Mouse (Mus musculus) kidney, embryonic 14.5 days (tissue): Measurements from ENCODE around the gene Aim2. TPM values are rescaled to one million over a fixed set of nuclear protein-coding genes. Genes with fewer than 3 reads are reported as not detected.

Experiments
- ATAC-seq: fragments of 200-750 bp; cut with Nextera tagmentation; 2 replicates; pipeline ENCODE4 v1.8.0; 2017; ENCODE audit warnings: moderate number of reproducible peaks, mild to moderate bottlenecking, moderate TSS enrichment, moderate library complexity; ENCODE audit not compliant: low FRiP score, low TSS enrichment
- H3K27ac ChIP-seq: fragments of 300-500 bp; sonication (generic); 2 replicates; pipeline ENCODE4 v1.5.1; 2014; ENCODE audit warnings: low read depth, mild to moderate bottlenecking, low read length, moderate library complexity, mixed read lengths
- H3K27me3 ChIP-seq: fragments of 300-500 bp; sonication (generic); 2 replicates; pipeline ENCODE4 v1.6.1; 2014; ENCODE audit warnings: mild to moderate bottlenecking, low read length; ENCODE audit not compliant: control insufficient read depth, insufficient read depth
- H3K36me3 ChIP-seq: fragments of 300-500 bp; sonication (generic); 2 replicates; pipeline ENCODE4 v1.6.1; 2014; ENCODE audit warnings: low read length, mixed read lengths; ENCODE audit not compliant: control insufficient read depth, insufficient read depth
- H3K4me1 ChIP-seq: fragments of 300-500 bp; sonication (generic); 2 replicates; pipeline ENCODE4 v1.6.1; 2014; ENCODE audit warnings: low read length, mixed read lengths; ENCODE audit not compliant: control insufficient read depth, insufficient read depth
- H3K4me2 ChIP-seq: fragments of 300-500 bp; sonication (generic); replicated peaks from 2 replicates; pipeline ENCODE4 v1.6.1; 2014; ENCODE audit warnings: low read depth, mild to moderate bottlenecking, low read length
- H3K4me3 ChIP-seq: fragments of 300-500 bp; sonication (generic); 2 replicates; pipeline ENCODE4 v1.5.1; 2014; ENCODE audit warnings: mild to moderate bottlenecking, low read length
- H3K9ac ChIP-seq: fragments of 300-500 bp; sonication (generic); 2 replicates; pipeline ENCODE4 v1.6.1; 2014; ENCODE audit warnings: low read depth, mild to moderate bottlenecking, low read length, moderate library complexity
- H3K9me3 ChIP-seq: fragments of 300-500 bp; sonication (generic); 2 replicates; pipeline ENCODE4 v1.6.1; 2016; ENCODE audit warnings: low read length; ENCODE audit not compliant: control insufficient read depth
- WGBS: fragments of 180-500 bp; shearing (Covaris S2); extraction: QIAGEN DNeasy Blood & Tissue Kit; methylation state at CpG from one replicate; pipeline ENCODE4 v1.1.7; 2014; 5-methylcytosine and 5-hydroxymethylcytosine counted together
- polyA plus RNA-seq: library from polyadenylated mRNA; unstranded; fragments of >200 nt; fragmentation: Nextera tagmentation; extraction: Ambion mirVana; gene quantifications from 2 replicates; pipeline ENCODE4 v1.2.1, GENCODE M21; 2014

Gene Aim2
- polyA plus RNA-seq, 1 experiment from 2014 or later = 3.3 TPM

DNA sequence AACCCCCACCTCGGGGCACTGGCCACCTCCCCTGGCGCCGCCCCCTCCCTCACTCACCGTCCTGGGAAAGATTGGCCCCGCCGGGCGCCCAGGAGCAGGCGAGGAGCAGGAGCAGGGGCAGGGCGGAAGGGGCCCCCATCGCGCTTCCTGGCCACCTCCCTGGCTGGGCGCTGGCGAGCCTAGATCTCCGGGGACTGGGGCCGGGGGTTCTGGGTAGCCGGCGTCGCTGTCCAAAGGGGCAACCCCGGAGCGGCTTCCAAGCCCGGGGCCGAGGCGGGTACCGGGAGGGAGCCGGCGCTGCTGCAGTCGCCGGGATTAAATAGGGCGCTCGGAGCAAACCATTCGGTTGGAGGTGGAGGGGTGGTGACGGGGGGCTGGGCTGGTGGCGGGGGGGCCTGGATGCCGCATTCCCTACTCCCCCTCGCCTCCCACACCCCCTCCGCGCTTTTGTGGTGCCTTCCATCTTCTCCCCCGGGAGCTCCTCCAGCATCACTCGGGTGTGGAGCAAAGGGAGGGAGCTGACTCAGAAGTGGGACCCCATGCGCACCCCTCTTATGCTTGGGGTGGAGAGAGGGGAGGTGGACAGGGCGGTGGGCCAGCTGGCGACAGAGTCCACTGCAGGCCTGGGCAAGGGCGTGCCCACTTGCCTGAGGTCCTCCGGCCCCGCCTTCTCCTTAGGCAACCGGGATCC is 16.8 kb downstream of the Aim2 start, which contains the start of gene Cadm3:
Gene Cadm3, minus strand, starts transcription at position 340 of the 691 bp plus-strand sequence.
- Histone ChIP-seq H3K9me3 (no peaks in the 10 kb centered on the region), H3K4me2 (peak within 1 kb of the TSS; percentile 88), H3K9ac (peak within 1 kb of the TSS; percentile 53; the same call in 1 of the 2 replicates), H3K4me1 (peaks cover 17% of the 10 kb centered on the region; the same call in 1 of the 2 replicates), H3K36me3 (no peaks in the 10 kb centered on the region), H3K27me3 (peaks cover 38% of the 10 kb centered on the region), H3K4me3 (peak within 1 kb of the TSS; percentile 56), H3K27ac (no peak within 1 kb of the TSS)
- peak; percentile 78 for ATAC-seq
- WGBS = under 1% methylated on average over 39 of the region's 46 CpGs

DNA sequence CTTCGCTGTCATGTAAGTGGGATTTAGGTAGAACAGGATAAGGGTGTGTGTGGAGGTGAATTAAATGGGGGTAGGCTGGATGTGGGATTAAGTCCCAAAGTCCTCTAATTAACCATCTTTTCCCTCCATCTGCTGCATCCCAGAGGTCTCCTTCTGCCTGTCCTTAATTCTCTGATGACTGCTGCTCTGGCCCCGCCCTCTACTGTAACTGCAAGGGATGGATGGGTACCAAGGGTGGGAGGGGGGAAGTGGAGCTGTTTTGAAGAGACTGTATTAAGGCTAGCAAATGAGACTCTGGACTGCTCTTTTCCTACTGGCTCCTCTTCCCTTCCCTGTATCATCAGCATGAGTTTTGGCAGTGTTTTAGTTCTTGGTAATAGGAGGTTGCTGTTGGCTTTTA is 18.9 kb downstream of the Aim2 start:
- Histone ChIP-seq H3K4me1 (peaks cover 17% of the 10 kb centered on the region; the same call in 1 of the 2 replicates), H3K9ac (no peak overlapping the region), H3K27ac (no peak overlapping the region), H3K4me2 (no peak overlapping the region), H3K36me3 (no peaks in the 10 kb centered on the region), H3K4me3 (no peak overlapping the region), H3K27me3 (peaks cover 38% of the 10 kb centered on the region), H3K9me3 (no peaks in the 10 kb centered on the region)
- 81% methylated on average over 2 of the region's 2 CpGs for WGBS
- no peak for ATAC-seq

DNA sequence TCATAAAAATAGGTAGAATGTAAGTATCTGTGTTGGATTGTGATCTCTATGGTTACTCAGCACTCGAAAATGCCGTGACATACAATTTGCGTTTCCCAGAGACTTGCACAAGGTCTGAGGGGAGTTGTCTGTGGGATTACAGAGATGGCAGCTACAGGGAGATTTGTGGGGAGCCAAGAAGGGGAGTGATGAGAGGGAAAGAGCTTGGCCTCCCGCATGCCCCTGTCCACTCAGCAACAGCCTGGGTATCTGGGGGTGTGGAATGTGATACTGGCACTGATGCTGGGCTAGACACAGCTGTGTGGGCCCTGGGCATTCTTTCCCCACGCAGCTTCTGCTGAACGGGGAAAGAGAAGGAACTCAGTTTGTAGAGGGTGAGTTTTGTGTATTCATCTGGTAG is 19.8 kb downstream of the Aim2 start:
- Histone ChIP-seq H3K4me3 (no peak overlapping the region), H3K27me3 (peaks cover 37% of the 10 kb centered on the region), H3K9ac (no peak overlapping the region), H3K9me3 (no peaks in the 10 kb centered on the region), H3K27ac (no peak overlapping the region), H3K4me1 (peaks cover 17% of the 10 kb centered on the region; the same call in 1 of the 2 replicates), H3K4me2 (no peak overlapping the region), H3K36me3 (no peaks in the 10 kb centered on the region)
- 71% methylated on average over 6 of the region's 6 CpGs for WGBS
- ATAC-seq = no peak

DNA sequence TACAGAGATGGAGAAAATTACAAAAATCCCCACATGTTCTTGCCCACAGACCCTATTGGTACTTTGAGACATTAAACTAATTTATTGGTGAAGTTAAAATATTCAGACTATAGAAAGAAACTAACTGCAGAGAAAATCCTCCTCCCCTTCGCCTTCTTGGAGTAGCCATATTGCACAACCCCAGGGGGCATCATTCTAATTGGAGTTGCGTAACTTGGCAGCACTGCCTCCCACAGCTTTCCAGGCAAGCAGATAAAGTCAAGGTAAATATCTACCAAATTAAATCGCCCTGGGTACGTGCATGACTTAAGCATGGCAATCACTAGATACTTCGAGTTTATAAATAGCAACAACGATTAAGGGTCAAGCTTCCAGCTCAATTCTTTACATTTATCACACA is 20.9 kb downstream of the Aim2 start:
- ATAC-seq = no peak
- Histone ChIP-seq H3K36me3 (no peaks in the 10 kb centered on the region), H3K27ac (no peak overlapping the region), H3K9me3 (no peaks in the 10 kb centered on the region), H3K4me2 (no peak overlapping the region), H3K4me1 (peaks cover 11% of the 10 kb centered on the region; the same call in 1 of the 2 replicates), H3K4me3 (no peak overlapping the region), H3K27me3 (peaks cover 26% of the 10 kb centered on the region), H3K9ac (no peak overlapping the region)
- WGBS = 84% methylated on average over 6 of the region's 6 CpGs

DNA sequence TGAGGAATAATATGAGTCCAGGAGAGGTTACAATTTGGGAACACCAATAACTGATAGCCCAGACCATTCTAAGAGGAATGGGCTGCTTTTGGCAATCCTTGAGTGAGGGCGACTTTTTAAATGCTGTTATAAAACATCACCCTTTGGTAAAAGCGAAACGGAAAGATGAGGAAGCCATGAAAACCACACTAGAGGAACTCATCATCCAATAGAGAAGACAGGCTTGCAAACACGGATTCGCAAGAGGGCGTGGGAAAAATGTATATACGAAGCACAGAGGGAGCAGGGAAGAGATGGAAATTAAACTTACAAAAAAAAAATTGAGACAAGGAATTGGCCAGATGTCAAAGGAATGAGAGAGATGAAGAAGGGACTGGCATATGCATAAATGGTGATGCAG is 23.3 kb downstream of the Aim2 start:
- H3K27ac ChIP-seq = no peak overlapping the region
- ATAC-seq = no peak
- H3K9ac ChIP-seq = no peak overlapping the region
- WGBS = 88% methylated on average over 7 of the region's 7 CpGs
- no peaks in the 10 kb centered on the region for H3K4me1 ChIP-seq
- H3K4me3 ChIP-seq = no peak overlapping the region
- H3K27me3 ChIP-seq = peaks cover 4% of the 10 kb centered on the region; the same call in 1 of the 2 replicates
- no peaks in the 10 kb centered on the region for H3K9me3 ChIP-seq
- H3K36me3 ChIP-seq = no peaks in the 10 kb centered on the region
- H3K4me2 ChIP-seq = no peak overlapping the region

DNA sequence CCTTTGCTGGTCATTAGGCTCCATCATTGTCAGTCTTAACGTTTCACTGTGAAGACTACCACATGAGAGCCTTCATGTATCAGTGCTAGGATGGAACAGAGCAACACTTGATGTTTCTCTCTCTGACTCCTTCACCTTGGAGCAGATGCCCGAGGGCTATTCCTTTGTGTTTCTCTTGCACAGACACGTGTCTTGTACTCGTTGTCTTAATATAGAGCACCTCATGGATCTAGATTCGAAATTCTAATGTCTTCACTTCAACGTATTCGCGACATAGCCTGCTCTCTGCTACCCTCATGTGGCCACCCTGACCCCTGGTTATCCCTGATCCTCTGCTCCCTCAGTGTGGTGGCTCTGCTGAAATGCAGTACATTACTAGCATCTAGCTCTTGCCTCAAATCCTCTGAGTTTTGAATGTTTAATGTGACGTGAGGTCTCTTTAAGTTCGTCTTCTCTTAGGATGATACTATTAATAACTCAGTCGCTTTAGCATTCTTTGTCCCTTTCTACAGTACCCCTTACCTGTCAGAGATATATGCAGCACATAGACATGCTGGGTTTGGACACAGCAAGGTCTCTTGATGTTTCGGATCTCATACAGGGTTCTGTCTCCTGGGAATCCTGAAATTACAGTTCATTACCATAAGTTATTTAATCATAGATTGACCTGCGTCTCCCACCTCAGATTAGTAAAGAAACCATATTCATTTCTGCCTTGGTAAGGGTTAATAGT is 26.9 kb downstream of the Aim2 start:
- Histone ChIP-seq H3K4me3 (no peak overlapping the region), H3K9me3 (no peaks in the 10 kb centered on the region), H3K4me1 (no peaks in the 10 kb centered on the region), H3K27ac (no peak overlapping the region), H3K36me3 (no peaks in the 10 kb centered on the region), H3K4me2 (no peak overlapping the region), H3K27me3 (no peaks in the 10 kb centered on the region), H3K9ac (no peak overlapping the region)
- WGBS = 34% methylated on average over 13 of the region's 13 CpGs
- 0 out of 2 replicates have a peak, but pooled peaks have one; percentile 43 for ATAC-seq

DNA sequence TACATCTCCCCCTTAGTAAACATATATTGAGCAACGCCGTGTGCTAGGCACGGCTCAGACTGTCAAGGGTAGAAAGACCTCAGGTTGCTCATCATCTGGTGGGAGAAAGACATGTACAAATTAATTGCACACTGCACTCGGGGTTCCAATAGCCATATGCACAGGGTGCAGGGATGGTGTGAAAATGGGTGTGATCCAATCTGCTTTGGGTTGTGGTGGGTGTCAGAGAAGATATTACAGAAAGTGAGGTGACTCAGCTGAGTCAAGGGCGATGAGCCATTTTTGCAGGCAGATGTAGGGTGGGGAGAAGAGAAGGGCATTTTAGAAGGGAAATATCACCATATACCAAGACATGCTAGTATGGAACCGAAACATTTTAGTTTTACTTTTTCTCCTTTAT is 30.8 kb downstream of the Aim2 start:
- Histone ChIP-seq H3K4me2 (no peak overlapping the region), H3K4me1 (no peaks in the 10 kb centered on the region), H3K27me3 (no peaks in the 10 kb centered on the region), H3K27ac (no peak overlapping the region), H3K9me3 (no peaks in the 10 kb centered on the region), H3K36me3 (no peaks in the 10 kb centered on the region), H3K9ac (no peak overlapping the region), H3K4me3 (no peak overlapping the region)
- WGBS = 86% methylated on average over 6 of the region's 6 CpGs
- ATAC-seq = no peak

DNA sequence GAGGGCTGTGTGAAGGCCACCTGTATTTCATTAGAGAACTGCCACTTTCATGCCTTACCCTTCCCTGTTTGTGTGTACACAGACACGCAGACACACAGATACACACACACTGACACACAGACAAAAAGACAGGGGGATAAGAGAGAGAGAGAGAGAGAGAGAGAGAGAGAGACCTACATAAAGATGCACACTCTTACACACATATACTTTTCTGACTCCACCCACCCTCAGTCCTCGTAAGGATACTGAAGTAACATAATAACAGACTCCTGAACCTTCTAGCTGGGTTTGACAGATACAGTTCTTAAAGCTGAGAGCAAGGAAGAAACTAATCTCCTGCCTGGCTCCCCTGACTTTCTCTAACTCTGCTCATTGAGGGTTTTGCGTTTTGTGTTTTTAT is 38.8 kb downstream of the Aim2 start:
- no peaks in the 10 kb centered on the region for H3K36me3 ChIP-seq
- no peaks in the 10 kb centered on the region for H3K27me3 ChIP-seq
- peak overlapping the region; percentile 18; the same call in 1 of the 2 replicates for H3K4me2 ChIP-seq
- 23% methylated on average over 3 of the region's 3 CpGs for WGBS
- no peak overlapping the region for H3K4me3 ChIP-seq
- H3K9me3 ChIP-seq = no peaks in the 10 kb centered on the region
- no peaks in the 10 kb centered on the region for H3K4me1 ChIP-seq
- no peak overlapping the region for H3K9ac ChIP-seq
- no peak overlapping the region for H3K27ac ChIP-seq
- ATAC-seq = no peak

DNA sequence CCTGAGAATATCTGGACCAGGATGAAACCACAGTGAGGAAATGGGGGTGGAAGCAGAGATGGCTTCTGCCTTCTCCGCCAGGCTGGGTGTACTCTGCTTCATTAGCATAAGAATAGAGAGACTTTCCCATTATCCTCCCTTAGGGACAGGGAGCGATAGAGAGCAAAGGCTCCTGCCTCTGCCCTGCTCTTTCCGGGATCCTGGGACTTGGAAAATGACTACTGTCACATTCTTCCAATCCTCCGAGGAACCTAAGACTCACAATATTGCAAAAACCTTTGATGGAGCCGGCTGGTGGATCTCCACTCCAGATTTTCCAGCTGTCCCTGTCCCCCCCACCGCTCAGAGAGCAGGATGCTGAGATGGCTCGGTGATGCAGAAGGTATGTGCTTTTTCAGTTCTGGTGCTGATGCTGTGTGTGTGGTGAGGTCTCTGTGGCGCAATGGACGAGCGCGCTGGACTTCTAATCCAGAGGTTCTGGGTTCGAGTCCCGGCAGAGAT is 39.3 kb downstream of the Aim2 start:
- Histone ChIP-seq H3K9me3 (no peaks in the 10 kb centered on the region), H3K4me1 (no peaks in the 10 kb centered on the region), H3K27ac (no peak overlapping the region), H3K36me3 (no peaks in the 10 kb centered on the region), H3K4me2 (peak overlapping the region; percentile 18), H3K27me3 (no peaks in the 10 kb centered on the region), H3K4me3 (peak overlapping the region; percentile 6; the same call in 1 of the 2 replicates), H3K9ac (no peak overlapping the region)
- WGBS = 6% methylated on average over 13 of the region's 13 CpGs
- peak; percentile 60 for ATAC-seq
